Mouse (Mus musculus) small intestine, adult 2 months (tissue): ENCODE measurements around the gene Hist1h2an.

Source experiments
- CTCF ChIP-seq: fragments of 200-500 bp; IDR thresholded peaks from 2 replicates; pipeline ENCODE4 v1.5.1; 2012; ENCODE audit warnings: low read depth, mild to moderate bottlenecking, control low read depth, inconsistent platforms, low read length, moderate library complexity, mixed read lengths; ENCODE audit not compliant: insufficient replicate concordance, insufficient read length; ENCODE audit errors: extremely low read depth
- POLR2A ChIP-seq: fragments of 200-500 bp; IDR thresholded peaks from 2 replicates; pipeline ENCODE4 v1.6.1; 2012; ENCODE audit warnings: low read depth, mild to moderate bottlenecking, control low read depth, inconsistent platforms, low read length, moderate library complexity

- TF ChIP-seq CTCF (no peak), POLR2A (no peak)
Measured at GRCm38 (mm10) chr13:21781639-21782038, 5.4 kb downstream of the Hist1h2an start.
